Mouse (Mus musculus) CD8-positive naive resting alpha-beta T cell, adult 2 months (primary cell): ENCODE measurements around the gene Proser3.
A peak's percentile ranks its signal among the peaks of the same experiment; 100 is the strongest.
"Not testable (repeated sequence)": the region's sequence is repeated elsewhere in the genome, so short reads cannot be mapped to it uniquely, and the experiment has no call there.

Experiments used
- DNase-seq, 2 experiments: peaks; one replicate each; pipeline ENCODE4 v3.0.0; 2022; ENCODE audit warnings: low read depth in 2 of 2, low spot score in 2 of 2

Gene Proser3

DNA sequence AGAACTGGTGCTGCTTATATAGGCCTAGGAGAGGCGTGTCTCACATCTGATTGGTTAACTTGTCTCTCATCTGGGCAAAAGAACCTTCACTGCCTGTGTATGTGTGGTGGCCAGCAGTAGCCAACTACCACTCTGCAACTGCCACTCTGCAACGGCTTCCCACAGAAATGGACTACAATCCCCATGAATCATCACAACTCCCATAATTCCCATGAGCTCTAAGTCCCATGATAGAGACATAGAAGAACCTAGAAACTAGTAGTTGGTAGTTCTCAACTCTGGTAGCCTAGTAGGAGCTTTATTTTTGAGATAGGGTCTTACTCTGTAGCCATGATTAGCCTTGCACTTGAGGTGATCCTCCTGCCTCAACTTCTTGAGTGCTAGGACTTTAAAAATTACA, 2.2 kb downstream of the Proser3 start:
- DNase-seq: no peak

DNA sequence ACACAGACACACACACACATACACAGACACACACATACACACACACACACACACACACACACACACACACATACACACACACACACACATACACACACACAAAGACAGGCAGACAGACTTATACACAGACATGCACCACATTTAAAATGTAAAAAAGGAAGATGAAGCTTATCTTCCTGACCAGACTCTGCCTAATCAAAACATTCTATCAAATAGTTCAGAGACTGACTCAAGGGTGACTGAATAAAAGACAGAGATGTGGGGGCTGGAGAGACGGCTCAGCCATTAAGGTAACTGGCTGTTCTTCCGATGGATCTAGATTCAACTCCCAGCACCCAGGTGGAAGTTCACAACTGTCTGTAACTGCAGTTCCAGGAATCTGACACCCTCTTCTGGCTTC, 7.8 kb downstream of the Proser3 start:
- no peak for DNase-seq

DNA sequence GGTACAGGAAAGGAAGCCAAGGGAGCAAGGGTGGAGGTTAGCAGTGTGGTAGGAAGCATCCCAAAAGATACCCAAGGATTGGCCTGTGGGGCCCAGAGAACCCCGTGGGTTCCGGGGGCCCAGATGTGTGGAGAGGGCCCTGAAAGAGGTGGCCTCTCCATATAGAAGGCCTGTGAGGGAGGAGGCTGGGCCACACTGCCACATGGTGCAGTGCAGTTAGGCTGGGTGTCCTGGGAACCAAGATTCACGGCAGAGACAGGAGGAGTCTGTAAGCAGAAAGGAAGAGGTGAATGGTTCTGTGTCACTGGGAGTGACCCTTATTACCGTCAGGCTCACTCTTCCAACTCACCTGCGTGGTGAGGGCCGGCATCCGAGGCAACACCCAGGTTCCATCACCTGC, 11.5 kb downstream of the Proser3 start:
- no peak for DNase-seq

DNA sequence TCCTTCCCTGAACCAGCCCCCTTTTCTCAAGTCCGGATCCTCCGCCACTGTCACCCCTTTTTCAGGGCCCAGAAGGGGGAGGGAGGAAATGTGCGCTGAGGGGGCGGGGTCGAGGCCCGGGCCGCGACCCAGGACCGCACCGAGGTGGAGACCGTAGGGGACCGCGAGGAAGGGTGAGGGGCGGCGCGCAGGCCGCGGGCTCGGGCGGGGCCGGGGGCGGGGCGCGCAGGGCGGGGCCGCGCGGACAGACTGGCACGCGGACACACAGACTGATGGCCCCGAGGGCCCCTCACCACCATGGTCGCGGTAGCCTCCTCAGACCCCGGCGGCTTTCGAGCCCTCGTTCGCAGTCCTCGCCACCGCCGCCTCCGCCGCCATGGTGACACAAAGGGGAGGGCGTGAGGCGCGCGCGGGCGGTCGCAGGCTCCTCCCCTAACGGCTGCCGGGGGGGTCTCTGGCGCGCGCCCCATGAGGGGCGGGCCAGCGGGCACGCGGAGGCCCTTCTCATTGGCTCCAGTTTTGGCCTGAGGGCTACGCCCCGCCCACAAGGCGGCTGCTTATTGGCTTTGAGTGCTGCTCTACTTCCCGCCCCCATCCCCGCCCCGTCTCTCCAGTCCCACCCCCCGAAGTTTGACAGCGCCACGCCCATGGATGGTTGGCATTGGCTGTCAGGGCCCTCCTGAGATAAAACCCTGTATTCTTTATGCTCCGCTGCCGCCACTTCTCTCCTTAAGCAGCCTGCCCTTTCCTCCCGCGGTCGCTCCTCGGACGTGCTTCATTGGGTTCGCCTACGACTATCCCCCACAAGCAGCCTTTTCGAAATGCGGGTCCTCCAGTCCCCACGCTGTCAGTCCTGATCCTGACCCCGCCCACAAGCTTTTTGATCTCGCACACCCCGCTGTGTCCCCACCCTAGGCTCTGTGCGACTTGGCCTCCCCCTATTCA, 17.2 kb downstream of the Proser3 start, which contains the start of gene Arhgap33:
TSS of gene Arhgap33 (minus strand) at position 428 of the 945 bp plus-strand sequence.
- DNase-seq: peak; percentile 85 to 90

DNA sequence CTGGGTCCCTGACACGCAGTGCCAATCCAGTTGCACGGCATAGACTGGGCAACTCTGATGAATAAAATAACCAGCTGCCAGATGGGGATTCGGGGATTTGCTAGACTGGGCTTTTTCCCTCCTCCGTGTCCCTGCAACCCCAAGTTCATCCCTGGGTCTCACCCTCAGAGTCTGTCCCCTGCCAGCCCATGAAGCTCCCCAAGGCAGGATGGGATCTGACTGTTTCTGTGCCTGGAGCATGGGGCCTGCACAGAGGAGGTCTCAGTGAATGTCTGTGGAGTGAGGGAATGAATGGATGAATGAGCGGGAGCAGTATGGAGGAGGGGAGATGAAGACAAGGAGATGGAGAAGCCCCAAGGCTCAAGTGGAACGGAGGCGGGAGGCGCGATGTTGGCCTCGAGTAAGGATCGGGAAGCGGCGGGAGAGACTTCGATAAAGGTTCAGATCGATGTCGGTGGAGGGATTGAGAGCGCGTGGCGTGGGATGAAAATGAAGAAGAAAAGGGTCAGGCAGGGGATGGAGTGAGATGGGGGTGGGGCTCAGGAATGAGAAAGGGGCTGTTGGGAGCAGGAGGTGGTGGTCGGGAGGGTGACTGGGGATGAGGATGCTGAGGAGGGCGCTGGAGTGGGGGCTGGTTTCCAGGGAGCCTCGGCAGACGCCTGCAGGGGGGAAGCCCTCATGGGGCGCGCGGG, 18.0 kb downstream of the Proser3 start:
- DNase-seq: no peak

DNA sequence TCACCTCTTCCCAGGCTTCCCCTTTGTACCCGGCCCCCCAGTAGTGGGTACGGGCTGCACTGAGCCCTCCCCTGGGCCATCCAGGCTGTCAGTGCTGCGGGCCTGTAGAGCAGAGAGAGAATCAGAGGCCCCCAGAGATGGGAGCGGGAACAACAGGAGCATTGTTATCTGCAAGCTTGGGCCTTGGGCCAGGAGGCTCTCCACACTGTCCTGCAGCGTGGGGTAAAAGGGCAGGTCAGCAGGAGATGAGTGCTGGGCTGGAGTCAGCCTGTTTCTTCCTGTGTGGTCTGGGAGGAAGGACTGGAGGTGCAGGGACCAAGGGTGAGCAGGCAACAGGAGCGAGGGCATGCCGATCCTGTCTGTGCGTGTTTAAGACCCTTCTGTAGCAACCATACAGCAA, 19.2 kb downstream of the Proser3 start:
- DNase-seq: no peak

DNA sequence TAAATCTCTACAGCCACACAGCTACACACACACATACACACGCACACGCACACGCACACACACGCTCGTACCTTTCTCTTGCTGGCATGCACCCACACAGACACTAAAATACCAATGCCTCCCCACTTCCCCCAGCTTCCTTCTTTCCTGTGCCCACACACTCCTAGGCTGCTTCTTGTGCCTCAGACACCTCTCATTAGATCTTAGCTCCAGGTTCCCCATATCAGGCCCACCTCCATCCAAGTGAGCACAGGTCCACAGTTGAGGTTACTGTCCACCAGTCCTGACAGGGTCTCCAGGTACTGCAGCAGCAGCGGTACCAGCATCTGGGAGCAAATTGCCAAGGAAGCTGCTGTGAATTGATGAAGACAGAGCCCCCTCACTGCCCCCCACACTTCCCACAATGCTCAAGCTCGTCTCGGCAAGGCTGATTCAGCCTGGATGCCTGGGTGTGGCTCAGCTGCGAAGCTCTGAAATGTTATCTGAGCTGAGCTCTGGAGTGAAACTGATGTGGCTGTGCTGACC, 20.7 kb downstream of the Proser3 start:
- DNase-seq: no peak

DNA sequence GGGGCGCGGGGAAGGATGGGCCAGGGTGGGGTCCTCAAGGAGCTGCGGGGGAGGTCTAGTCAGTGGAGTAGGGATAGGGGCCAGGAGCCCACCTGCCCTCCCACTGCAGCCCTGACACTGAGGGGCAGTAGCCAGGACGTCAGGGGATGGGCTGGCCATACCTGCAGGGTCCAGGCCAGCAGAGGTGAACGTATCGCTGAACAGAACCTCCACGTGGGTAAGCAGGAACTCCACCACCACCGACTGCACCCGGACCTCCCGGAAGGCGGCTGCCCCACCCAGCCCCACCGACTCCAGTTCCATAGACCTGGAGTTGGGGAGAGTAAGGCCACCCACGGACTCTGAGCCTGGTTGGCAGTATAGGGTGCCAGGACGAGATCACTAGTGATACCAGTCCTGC, 25.1 kb downstream of the Proser3 start:
- no peak for DNase-seq

DNA sequence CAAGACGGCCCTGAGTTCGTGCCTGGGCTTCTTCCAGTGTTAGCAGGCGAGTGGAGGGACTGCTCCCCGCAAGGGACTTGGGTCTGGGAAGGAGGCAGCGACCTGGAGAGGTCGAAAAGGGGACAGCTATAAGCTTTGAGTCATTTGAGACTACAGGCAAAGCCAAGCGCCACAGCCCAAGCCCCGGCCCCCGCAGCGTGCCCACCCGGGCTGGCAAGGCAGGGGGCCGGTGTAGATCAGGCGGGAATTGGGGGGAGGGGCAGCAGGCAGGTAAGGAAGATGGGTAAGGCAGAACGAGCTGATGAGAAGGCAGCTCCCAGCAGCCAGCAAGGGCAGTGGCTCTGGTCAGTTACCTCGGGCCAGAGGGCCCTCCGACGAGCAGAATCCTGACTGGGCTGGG, 25.7 kb downstream of the Proser3 start:
- DNase-seq: no peak

DNA sequence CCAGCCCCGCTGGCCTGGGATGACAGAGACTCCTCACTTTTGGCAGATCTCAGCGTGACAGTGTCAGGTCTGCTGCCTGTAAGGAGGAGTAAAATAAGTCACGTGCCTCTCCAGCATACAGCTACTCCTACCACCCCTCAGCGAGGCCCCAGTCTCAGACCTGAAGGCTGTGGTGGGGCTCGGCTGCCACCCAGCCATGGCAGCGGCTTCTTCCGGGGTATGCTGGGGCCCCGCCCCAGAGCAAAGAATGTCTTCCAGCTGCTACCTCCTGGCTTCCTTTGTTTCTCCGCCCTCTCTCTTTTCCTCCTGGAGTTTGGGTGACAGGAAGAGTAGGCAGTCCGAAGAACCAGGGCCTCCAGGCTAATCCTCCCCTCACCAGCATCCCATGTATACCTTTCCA, 26.1 kb downstream of the Proser3 start:
- DNase-seq: no peak

DNA sequence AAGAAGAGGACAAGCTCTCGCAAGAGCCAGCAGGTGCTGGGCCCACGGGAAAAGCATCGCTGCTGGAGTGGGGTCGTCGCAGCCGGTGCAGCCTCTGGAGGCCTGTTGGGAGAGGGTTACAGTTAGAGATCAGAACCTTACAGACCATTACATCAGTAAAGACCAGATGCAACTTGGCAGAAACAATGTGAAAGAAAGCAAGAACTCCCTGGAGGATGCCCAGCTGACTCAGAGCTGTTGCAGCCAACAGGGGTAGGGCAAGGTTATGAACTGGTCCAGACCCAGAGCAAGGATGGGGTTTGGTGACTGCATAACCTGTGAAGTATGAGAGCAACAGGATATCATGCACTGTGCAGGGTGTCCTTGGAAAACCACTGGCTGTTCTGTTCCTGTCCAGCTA, 27.6 kb downstream of the Proser3 start:
- no peak for DNase-seq

DNA sequence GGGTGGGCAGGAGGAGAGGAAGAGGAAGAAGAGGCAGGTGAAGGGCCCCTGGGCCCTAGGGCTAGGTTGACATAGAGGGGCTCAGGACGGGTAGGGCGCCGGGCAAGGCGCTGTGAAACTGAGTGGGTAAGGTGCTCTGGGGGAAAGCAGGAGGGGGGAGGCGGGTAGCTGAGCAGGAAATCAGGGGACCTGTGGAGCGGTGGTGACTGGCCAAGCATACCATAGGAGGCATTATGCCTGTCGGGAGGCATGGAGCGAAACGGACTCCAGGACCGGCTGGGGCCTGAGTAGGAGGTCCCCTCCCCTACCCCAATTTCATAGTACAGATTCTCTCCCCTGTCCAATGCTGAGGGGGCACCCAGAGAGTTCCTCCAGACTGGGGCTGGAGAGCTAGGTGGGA, 29.2 kb downstream of the Proser3 start:
- no peak for DNase-seq

DNA sequence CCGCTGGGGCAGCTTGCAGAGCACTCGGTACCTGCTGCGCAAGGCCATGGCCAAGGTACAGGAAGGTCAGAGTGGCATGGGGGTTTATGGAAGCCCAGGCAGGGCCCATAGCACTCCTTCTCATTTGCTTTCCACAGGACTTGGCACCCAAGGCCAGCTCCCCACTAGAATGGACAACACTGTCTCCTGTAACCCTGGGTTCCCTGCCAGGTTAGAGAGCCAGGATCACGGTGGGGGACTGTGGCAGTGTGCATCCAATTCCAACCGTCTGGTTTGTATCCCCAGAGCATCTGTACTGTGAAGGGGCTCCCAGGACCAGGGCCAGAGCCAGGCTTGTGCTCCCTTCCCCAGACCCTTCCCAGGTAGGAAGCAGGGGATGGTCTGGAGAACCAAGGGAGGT, 31.2 kb downstream of the Proser3 start:
- no peak for DNase-seq

DNA sequence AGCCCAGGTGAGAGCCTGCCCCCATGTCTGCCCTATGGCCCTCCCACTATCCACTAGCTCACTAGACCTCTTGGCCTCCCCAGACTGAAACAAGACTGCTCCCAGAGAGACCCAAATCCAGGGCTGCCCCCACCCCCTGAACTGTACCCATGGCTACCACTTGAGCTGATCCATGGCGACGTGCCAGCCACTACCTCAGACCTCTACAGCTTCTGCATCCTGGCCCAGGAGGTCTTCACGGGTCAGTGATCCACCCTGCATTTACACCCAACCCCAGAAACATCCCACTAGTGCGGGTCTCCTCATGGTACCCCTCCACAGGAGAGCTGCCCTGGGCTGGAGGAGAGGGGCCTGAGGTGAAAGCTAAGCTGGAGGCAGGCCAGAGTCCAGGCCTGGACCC, 31.7 kb downstream of the Proser3 start:
- DNase-seq: no peak

DNA sequence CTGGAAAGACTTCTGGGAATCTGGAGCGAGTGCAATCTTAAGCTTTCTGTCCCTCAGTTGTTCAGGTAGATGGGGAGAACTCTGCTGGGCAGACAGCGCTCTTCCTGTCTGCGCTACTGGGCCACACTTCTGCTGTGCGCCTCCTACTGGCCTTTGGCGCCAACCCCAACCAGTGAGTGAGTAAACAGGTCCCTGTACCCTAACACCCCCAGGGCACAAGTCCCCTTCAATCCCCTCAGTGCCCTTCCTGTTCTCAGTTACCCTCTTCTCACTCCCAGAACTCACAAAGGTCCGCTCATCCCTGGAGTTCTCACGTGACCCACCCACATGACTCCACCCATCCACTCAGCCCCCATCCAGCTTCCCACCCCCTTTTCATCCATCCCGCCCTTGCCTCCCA, 33.8 kb downstream of the Proser3 start:
- DNase-seq: no peak

DNA sequence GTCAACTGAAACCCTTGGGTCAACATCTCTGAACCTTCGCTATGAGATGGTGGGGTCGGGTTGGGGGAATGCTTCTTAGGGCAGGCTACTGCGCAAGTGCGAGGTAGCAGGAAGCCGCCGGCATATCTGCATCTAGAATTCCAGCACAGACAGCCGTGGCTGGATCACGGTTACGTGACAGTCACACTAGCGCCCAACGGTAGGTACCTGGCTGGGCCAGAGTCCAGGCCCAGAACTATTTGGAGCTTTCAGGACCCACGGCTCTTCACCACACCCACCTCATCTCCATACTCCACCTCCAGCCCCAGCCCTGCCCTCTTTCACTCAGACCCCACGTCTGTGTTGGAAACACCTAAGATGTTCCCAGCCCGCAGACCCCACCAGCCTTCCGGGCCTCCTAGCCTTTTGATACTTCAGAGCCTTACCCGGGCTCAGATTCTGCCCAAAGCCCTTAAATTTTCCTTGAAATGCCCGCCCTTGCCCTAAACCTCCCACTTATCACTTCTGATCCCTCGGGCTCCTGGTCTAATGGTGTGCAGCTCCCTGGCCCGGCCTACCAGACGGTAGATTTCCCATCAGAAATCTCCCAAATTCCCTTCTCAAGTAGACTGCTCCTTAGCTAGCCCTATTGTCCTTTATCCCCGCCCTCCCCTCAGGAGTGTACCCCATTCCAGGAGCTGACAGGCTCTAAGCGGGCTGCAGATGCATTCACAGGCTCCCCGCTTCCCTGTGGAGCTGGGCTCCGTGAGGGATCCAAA, 36.9 kb downstream of the Proser3 start:
- DNase-seq: no peak

DNA sequence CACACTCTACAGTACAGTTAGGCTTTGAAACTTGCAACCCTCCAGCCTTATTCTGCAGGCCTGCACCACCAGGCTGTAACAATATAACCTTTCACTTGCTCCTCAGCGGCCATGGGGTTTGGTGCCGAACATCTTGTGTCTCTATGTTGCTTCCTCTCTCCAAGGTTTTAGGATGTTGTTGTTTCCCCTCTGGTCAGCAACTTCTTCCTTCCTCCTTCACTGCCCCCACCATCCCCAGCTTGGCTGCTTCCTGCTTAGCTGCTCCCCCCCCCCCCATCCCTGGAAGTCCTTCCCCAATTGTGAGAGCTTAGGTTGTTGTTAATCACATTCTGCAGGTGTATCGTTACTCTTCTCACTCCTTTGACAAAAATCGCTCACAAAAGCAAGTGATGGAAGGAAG, 44.0 kb downstream of the Proser3 start:
- DNase-seq: no peak

DNA sequence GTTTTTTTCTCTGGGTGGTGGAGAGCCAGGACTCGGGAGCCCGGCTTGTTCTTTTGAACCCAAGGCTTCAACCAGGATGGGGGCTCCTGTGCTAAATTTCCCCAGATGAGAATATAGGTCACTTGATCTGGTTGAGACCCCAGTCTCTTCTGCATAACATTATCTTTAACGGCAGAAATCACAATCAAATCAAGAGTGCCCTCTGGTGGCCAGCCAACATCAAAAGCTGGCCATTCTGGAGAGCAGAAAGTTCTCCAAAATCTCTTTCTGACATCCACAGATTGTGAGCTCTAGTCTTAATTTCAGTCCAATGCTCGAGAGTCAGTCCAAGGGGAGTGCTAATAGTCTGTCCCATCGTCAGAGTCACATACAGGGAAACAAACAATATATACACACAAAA, 50.9 kb downstream of the Proser3 start:
- peak in 1 of 2 experiments; percentile 15 for DNase-seq

DNA sequence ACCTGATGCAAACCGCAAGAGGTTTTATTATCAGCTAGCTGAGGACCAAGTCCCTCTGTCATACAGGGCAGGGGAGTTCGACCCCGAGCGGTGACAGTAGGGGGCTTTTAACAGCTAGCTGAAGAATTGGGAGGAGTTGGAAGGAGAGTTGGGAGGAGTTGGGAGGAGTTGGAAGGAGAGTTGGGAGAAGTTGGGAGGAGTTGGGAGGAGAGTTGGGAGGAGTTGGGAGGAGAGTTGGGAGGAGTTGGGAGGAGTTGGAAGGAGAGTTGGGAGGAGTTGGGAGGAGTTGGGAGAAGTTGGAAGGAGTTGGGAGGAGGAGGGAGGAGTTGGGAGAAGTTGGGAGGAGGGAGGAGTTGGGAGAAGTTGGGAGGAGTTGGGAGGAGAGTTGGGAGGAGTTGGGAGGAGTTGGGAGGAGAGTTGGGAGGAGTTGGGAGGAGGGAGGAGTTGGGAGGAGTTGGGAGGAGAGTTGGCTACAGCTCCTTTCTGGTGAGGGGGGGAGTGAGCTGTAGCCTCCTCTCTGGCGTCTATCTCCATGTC, 56.5 kb downstream of the Proser3 start:
- DNase-seq: not testable (repeated sequence)

DNA sequence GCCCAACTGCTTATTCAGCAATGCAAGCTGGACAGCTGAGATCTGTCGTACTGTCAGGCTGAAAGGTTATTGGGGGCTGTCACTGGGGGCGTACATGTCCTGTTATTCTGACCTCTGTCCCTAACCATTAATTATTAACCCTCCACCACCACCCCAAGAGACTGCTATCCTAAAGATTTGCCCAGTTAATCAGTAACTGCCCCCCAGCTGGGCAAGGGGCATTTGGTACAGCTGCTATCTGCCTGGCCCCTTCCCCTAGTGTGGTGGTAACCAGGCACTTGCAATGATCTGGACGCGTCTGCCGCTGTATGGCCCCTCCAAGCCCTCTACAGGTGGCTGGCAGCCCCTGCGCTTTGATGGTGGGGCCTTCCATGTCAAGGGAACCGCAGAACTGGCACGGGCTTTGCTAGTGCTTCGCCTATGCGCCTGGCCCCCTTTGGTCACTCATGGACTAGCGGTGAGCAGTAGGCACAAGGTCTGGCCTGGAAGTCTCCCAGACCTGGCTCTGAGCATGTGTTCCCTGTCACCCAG, 58.6 kb downstream of the Proser3 start, which contains the start of gene Prodh2:
TSS of gene Prodh2 (plus strand) at position 222 of the 531 bp plus-strand sequence.
- DNase-seq: no peak

DNA sequence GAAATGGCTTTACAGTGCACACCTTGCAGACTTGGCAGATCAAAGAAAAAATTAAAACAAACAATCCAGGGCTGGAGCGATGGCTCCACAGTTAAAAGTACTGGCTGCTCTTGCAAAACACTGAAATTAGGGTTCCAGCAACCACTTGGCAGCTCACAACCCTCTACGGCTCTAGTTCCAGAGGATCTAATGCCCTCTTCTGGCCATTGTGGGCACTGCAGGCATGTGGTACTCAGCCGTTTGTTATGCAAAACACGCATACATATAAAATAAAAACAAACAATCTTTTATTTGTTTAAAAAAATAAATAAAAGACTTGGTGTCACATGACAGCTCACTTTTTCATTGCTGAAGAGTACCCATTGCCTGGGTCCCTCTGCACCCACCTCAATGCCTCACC, 59.3 kb downstream of the Proser3 start:
- DNase-seq: peak; percentile 68 to 76
